Mouse (Mus musculus) myocyte (in vitro differentiated cells): Measurements from ENCODE around the gene Heatr4.

Experiments
- CEBPB ChIP-seq: IDR thresholded peaks from 2 replicates; pipeline ENCODE4 v1.6.1; 2011; ENCODE audit warnings: mild to moderate bottlenecking, moderate library complexity; ENCODE audit not compliant: poor library complexity, insufficient read depth, severe bottlenecking
- E2F4 ChIP-seq: IDR thresholded peaks from one replicate; pipeline ENCODE4 v1.6.1; 2011; ENCODE audit warnings: mild to moderate bottlenecking, control low read depth, moderate library complexity; ENCODE audit not compliant: insufficient read depth
- MAX ChIP-seq: IDR thresholded peaks from one replicate; pipeline ENCODE4 v1.6.1; 2011; ENCODE audit warnings: low read depth, mild to moderate bottlenecking, control low read depth
- MYOG ChIP-seq, 3 experiments: IDR thresholded peaks; one replicate each; pipeline ENCODE4 v1.6.1; 2011; ENCODE audit warnings: control low read depth in 2 of 3, low read depth in 2 of 3, mild to moderate bottlenecking in 2 of 3; ENCODE audit not compliant: insufficient read length in 2 of 3, control insufficient read depth in 1 of 3, insufficient read depth in 1 of 3
- POLR2A ChIP-seq: IDR thresholded peaks from one replicate; pipeline ENCODE4 v1.6.1; 2011; ENCODE audit warnings: low read depth, mild to moderate bottlenecking, control low read depth, moderate library complexity; ENCODE audit not compliant: insufficient read length
- POLR2AphosphoS2 ChIP-seq: IDR thresholded peaks from one replicate; pipeline ENCODE4 v1.6.1; 2011; ENCODE audit warnings: low read depth, control low read depth; ENCODE audit not compliant: insufficient read length
- REST ChIP-seq: IDR thresholded peaks from one replicate; pipeline ENCODE4 v1.6.1; 2011; ENCODE audit warnings: mild to moderate bottlenecking, control low read depth, moderate library complexity; ENCODE audit not compliant: insufficient read depth, insufficient read length
- SRF ChIP-seq: IDR thresholded peaks from one replicate; pipeline ENCODE4 v1.6.1; 2011; ENCODE audit warnings: low read depth; ENCODE audit not compliant: control insufficient read depth, insufficient read length
- TCF12 ChIP-seq: IDR thresholded peaks from one replicate; pipeline ENCODE4 v1.6.1; 2011; ENCODE audit warnings: mild to moderate bottlenecking, control low read depth; ENCODE audit not compliant: poor library complexity, insufficient read depth, severe bottlenecking
- USF1 ChIP-seq: IDR thresholded peaks from one replicate; pipeline ENCODE4 v1.6.1; 2011; ENCODE audit warnings: low read depth, mild to moderate bottlenecking, control low read depth, moderate library complexity

DNA sequence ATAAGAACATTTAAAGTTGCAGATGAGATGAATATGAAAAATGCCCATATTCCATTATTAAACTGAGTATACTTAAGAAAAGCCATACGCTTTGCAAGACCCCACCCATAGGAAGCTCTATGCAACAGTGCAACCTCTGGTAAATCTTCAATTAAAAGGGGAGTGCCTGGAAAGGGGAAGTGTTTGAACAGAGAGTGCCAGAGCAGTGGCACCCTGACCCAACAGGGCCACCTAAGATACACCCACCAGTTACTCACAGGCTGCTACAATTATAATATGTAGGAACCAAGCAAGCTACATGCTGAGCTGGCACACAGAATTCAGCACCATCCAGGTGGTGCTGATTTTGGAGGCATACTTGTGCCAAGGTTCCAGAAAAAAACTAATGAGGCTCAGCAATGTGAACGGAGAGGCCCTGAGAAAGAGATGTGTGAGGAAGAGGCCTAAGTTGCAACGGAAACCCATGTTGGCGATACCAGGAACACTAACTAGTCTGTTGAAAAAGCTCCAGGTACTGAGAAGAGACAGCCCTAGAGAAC is 70.4 kb downstream of the Heatr4 start:
- TF ChIP-seq POLR2A (no peak), MAX (no peak), REST (no peak), USF1 (no peak), POLR2AphosphoS2 (no peak), MYOG (IDR thresholded peaks at IDR 0.05; ENCODE audit: control insufficient read depth in 1 of 3, insufficient read depth in 1 of 3, insufficient read length in 2 of 3, low read depth in 2 of 3) (no peak), SRF (no peak), CEBPB (no peak), TCF12 (no peak), E2F4 (no peak)
